Comparison of ENCODE assay signal across 11 mouse cellular contexts in genomic region chr5:143918120-143918519, GRCm38 (mm10). TPM values are rescaled to one million over a fixed set of nuclear protein-coding genes. Genes with fewer than 3 reads are reported as not detected.
"Had no signal": no experiment of that assay in that cellular context is flagged by ENCODE, and none has a peak within 500 bp of the region (broad histone marks: within the 10 kb centered on the region; RNA-seq: fewer than 3 reads in every experiment).

No protein-coding gene starts in this region.

- H3K27ac ChIP-seq: neural tube, embryonic 13.5 days; neural tube, embryonic 15.5 days; stomach, embryonic 15.5 days had no signal

- H3K27me3 ChIP-seq: neural tube, embryonic 13.5 days; neural tube, embryonic 15.5 days; stomach, embryonic 15.5 days had no signal

- H3K4me2 ChIP-seq: neural tube, embryonic 13.5 days; neural tube, embryonic 15.5 days; stomach, embryonic 15.5 days had no signal

- H3K4me1 ChIP-seq: neural tube, embryonic 13.5 days; neural tube, embryonic 15.5 days; stomach, embryonic 15.5 days had no signal

- H3K9me3 ChIP-seq: neural tube, embryonic 13.5 days; neural tube, embryonic 15.5 days; stomach, embryonic 15.5 days had no signal

- H3K4me3 ChIP-seq: neural tube, embryonic 13.5 days; neural tube, embryonic 15.5 days; stomach, embryonic 15.5 days had no signal

- H3K9ac ChIP-seq: neural tube, embryonic 13.5 days; neural tube, embryonic 15.5 days; stomach, embryonic 15.5 days had no signal

- DNase-seq: right cerebral cortex, adult 18-20 months; right cerebral cortex, postnatal 14 days; right cerebral cortex, postnatal 25 days; right cerebral cortex, postnatal 4 days had no signal

RNA-seq across cellular contexts. Expression of gene Gm42421, which starts 9.9 kb away (rescaled TPM):
- total RNA-seq: neutrophil, adult 5-6 weeks had no signal
- polyA plus RNA-seq: small intestine, adult 2 months; spleen, adult 2 months had no signal

RNA-seq across cellular contexts. Expression of gene Ankrd61, which starts 20.6 kb away (rescaled TPM):
- polyA plus RNA-seq: small intestine, adult 2 months; thymus, adult 2 months had no signal
